Mouse (Mus musculus) C2C12 (cell line): ENCODE measurements around the gene Anxa3.

Source experiments
- CEBPB ChIP-seq: IDR thresholded peaks from one replicate; pipeline ENCODE4 v1.6.1; 2011; ENCODE audit warnings: low read depth, mild to moderate bottlenecking, control low read depth, moderate library complexity
- CTCF ChIP-seq: IDR thresholded peaks from one replicate; pipeline ENCODE4 v1.5.1; 2011; ENCODE audit not compliant: control insufficient read depth, insufficient read depth, insufficient read length
- MAX ChIP-seq: IDR thresholded peaks from one replicate; pipeline ENCODE4 v1.6.1; 2011; ENCODE audit warnings: mild to moderate bottlenecking, control low read depth
- USF1 ChIP-seq: IDR thresholded peaks from one replicate; pipeline ENCODE4 v1.6.1; 2011; ENCODE audit warnings: low read depth, mild to moderate bottlenecking, control low read depth, moderate library complexity

DNA sequence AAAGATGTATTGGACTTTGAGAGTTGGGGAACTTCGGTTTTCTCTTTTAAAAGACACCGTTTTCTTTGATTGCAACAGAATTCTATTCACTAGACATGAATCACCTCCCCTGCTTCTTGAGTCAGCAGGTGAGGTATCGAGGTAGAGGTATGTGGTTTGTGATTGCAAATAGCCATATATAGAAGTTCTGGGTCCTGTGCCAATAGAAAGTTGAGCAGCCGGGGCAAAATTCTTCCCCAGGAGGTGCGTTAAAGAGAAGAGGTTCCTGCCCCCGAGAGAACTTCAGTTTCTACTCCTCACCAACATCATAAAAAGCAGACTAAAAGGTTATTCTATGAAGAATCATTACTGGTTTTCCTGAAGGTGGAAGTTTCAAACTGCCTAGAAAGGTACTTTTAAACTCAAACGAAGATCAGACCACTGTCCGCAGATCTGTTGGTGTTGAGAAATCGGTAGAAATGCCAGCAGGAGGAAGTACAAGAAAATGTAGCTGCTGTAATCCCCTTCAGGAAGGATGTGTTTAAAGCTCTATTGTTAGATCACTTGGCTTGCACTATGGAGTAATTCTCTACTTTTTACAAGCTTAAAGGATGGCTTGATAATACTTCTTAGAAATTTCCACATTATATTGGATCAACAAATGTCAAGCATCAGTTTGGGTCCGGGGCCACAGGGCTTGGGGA is 955 bp downstream of the Anxa3 start:
- no peak for TF ChIP-seq MAX
- no peak for TF ChIP-seq CTCF
- no peak for TF ChIP-seq USF1
- no peak for TF ChIP-seq CEBPB
